Mouse (Mus musculus) liver, embryonic 12.5 days (tissue): ENCODE results near the gene Olfr24. TPM values are rescaled to one million over a fixed set of nuclear protein-coding genes. Genes with fewer than 3 reads are reported as not detected.
"Not testable (repeated sequence)": the region's sequence is repeated elsewhere in the genome, so short reads cannot be mapped to it uniquely, and the experiment has no call there.

Experiments
- ATAC-seq: fragments of 200-750 bp; cut with Nextera tagmentation; 2 replicates; pipeline ENCODE4 v1.8.0; 2017; ENCODE audit warnings: moderate number of reproducible peaks, mild to moderate bottlenecking, moderate library complexity
- H3K27ac ChIP-seq: fragments of 300-500 bp; sonication (generic); 2 replicates; pipeline ENCODE4 v1.5.1; 2016; ENCODE audit warnings: mild to moderate bottlenecking
- H3K27me3 ChIP-seq: fragments of 300-500 bp; sonication (generic); replicated peaks from 2 replicates; pipeline ENCODE4 v1.6.1; 2016; ENCODE audit warnings: mild to moderate bottlenecking, moderate library complexity
- H3K36me3 ChIP-seq: fragments of 300-500 bp; sonication (generic); 2 replicates; pipeline ENCODE4 v1.6.1; 2016; ENCODE audit warnings: mild to moderate bottlenecking, moderate library complexity
- H3K4me1 ChIP-seq: fragments of 300-500 bp; sonication (generic); 2 replicates; pipeline ENCODE4 v1.6.1; 2016
- H3K4me2 ChIP-seq: fragments of 300-500 bp; sonication (generic); 2 replicates; pipeline ENCODE4 v1.6.1; 2016; ENCODE audit warnings: mild to moderate bottlenecking, moderate library complexity
- H3K4me3 ChIP-seq: fragments of 300-500 bp; sonication (generic); 2 replicates; pipeline ENCODE4 v1.5.1; 2016; ENCODE audit warnings: mild to moderate bottlenecking, moderate library complexity
- H3K9ac ChIP-seq: fragments of 300-500 bp; sonication (generic); 2 replicates; pipeline ENCODE4 v1.6.1; 2016; ENCODE audit warnings: mild to moderate bottlenecking, moderate library complexity
- H3K9me3 ChIP-seq: fragments of 300-500 bp; sonication (generic); replicated peaks from 2 replicates; pipeline ENCODE4 v1.6.1; 2016; ENCODE audit warnings: mild to moderate bottlenecking, moderate library complexity
- WGBS: fragments of 180-500 bp; shearing (Covaris S2); methylation state at CpG from one replicate; pipeline ENCODE4 v1.1.7; 2016; ENCODE audit not compliant: insufficient replicate concordance; 5-methylcytosine and 5-hydroxymethylcytosine counted together
- polyA plus RNA-seq: library from polyadenylated mRNA; unstranded; fragments of >200 nt; fragmentation: Nextera tagmentation; extraction: Ambion mirVana; gene quantifications from 2 replicates; pipeline ENCODE4 v1.2.1, GENCODE M21; 2016

Olfr24 gene
- not detected in 2 replicates for polyA plus RNA-seq

DNA sequence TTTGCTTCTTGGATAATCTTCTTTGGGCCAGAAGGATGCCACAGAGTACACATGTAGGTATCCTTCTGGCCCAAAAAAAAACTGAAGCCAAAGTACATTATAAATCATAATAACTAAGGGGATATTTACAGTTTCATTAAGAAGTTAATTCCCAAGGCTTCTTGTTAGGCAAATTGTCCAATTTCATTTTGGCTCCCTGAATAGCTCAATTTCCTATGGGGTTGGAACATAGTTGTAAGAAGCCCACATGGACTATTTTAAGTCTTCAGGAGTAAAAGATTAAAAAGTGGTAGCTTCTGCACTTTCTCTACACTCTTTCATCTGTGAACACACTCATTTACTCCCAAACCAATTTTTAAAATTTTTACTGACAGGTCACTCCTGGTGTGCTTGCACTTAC is at the start of gene Olfr24:
Gene Olfr24, minus strand, starts transcription at position 101 of the 400 bp plus-strand sequence.
- H3K9me3 ChIP-seq: no peaks in the 10 kb centered on the region; the same call in 1 of the 2 replicates
- H3K4me3 ChIP-seq: no peak within 1 kb of the TSS
- H3K9ac ChIP-seq: no peak within 1 kb of the TSS
- H3K4me2 ChIP-seq: no peak within 1 kb of the TSS
- no peaks in the 10 kb centered on the region for H3K27me3 ChIP-seq
- no peak for ATAC-seq
- no peaks in the 10 kb centered on the region for H3K4me1 ChIP-seq
- H3K36me3 ChIP-seq: no peaks in the 10 kb centered on the region
- H3K27ac ChIP-seq: no peak within 1 kb of the TSS

- no peaks in the 10 kb centered on the region for H3K9me3 ChIP-seq
- no peaks in the 10 kb centered on the region for H3K36me3 ChIP-seq
- H3K27ac ChIP-seq: no peak overlapping the region
- H3K27me3 ChIP-seq: no peaks in the 10 kb centered on the region
- WGBS: 49% methylated on average over 7 of the region's 7 CpGs
- H3K9ac ChIP-seq: no peak overlapping the region
- no peak overlapping the region for H3K4me3 ChIP-seq
- H3K4me2 ChIP-seq: no peak overlapping the region
- ATAC-seq: no peak
- H3K4me1 ChIP-seq: no peaks in the 10 kb centered on the region
Measured at GRCm38 (mm10) chr9:18785316-18785715, 21.5 kb upstream of the Olfr24 start.

DNA sequence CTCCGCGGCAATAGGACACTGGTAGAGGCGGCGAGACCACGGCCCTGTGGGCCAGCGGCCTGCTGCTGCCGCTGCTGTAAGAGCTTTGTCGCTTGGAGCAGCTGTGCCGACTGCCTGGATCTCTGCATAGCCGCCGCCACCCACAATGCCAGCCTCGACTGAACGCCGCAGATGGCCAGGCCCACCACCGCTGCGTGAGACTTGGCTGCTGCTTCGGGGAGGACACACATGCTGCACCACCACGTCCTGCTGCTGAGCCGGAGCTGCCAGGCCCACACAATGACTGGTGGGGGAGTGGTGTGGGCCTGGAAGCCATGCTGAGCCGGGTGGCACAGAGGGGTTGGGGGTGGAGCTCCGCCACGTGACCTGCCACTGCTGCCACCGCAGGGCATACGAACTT is 15.7 kb upstream of the Olfr24 start:
- Histone ChIP-seq H3K27me3 (no peaks in the 10 kb centered on the region), H3K27ac (no peak overlapping the region), H3K4me3 (no peak overlapping the region), H3K9me3 (no peaks in the 10 kb centered on the region; the same call in 1 of the 2 replicates), H3K4me1 (no peaks in the 10 kb centered on the region), H3K9ac (no peak overlapping the region), H3K36me3 (no peaks in the 10 kb centered on the region), H3K4me2 (no peak overlapping the region)
- whole genome bisulfite sequencing: 56% methylated on average over 24 of the region's 24 CpGs
- no peak for ATAC-seq

GRCm38 (mm10) chr9:18778981-18779380 is 15.2 kb upstream of the Olfr24 start:
- H3K9me3 ChIP-seq: no peaks in the 10 kb centered on the region; the same call in 1 of the 2 replicates
- H3K27ac ChIP-seq: no peak overlapping the region
- H3K36me3 ChIP-seq: no peaks in the 10 kb centered on the region
- H3K4me3 ChIP-seq: no peak overlapping the region
- H3K9ac ChIP-seq: no peak overlapping the region
- no peaks in the 10 kb centered on the region for H3K4me1 ChIP-seq
- no peak for ATAC-seq
- no peaks in the 10 kb centered on the region for H3K27me3 ChIP-seq
- WGBS: 50% methylated on average over 1 of the region's 1 CpGs
- H3K4me2 ChIP-seq: no peak overlapping the region

DNA sequence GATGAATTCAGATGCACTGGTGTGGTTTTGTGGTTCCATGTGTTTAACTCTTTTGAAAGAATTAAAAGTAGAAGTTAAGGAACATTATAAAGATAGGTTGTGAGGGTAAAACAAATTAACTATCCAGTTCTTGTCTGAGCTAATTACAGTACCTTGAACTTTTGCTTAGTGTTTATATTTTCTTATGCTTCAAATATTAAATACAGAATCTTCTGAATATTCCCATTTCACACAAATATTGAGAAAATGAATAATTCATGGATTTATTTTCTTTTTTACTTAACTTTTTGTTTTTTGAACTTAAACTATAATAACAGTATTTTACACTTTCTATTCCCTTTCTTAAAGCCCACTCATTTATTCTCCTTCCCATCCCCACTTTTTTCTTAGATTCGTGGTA is 8.2 kb downstream of the Olfr24 start:
- H3K9me3 ChIP-seq: no peaks in the 10 kb centered on the region
- no peak overlapping the region for H3K4me3 ChIP-seq
- 24% methylated on average over 1 of the region's 1 CpGs for WGBS
- no peak overlapping the region for H3K9ac ChIP-seq
- H3K4me2 ChIP-seq: no peak overlapping the region
- no peak overlapping the region for H3K27ac ChIP-seq
- no peak for ATAC-seq
- H3K27me3 ChIP-seq: no peaks in the 10 kb centered on the region
- no peaks in the 10 kb centered on the region for H3K36me3 ChIP-seq
- no peaks in the 10 kb centered on the region for H3K4me1 ChIP-seq

DNA sequence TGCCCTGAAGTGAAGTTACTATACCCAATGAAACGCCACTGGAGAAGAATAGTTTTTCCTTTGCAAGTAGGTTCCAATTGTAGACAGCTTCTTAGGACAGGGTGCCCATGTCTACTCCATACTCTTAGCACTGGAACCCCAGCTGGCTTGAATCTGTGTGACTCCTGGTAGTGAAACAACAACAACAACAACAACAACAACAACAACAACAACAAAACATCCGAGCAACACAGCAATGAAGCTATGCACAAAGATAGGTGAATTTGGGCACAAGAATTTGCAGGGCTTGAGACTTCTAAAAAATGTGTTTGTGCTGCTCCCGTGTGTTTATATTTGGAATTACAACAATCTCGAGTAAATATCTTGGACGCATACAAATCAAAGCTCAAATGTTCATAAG is 19.2 kb downstream of the Olfr24 start:
- Histone ChIP-seq H3K27ac (no peak overlapping the region), H3K9ac (no peak overlapping the region), H3K4me1 (no peaks in the 10 kb centered on the region), H3K9me3 (no peaks in the 10 kb centered on the region), H3K27me3 (no peaks in the 10 kb centered on the region), H3K4me2 (no peak overlapping the region), H3K36me3 (no peaks in the 10 kb centered on the region), H3K4me3 (no peak overlapping the region)
- no peak for ATAC-seq
- 20% methylated on average over 5 of the region's 5 CpGs for WGBS

DNA sequence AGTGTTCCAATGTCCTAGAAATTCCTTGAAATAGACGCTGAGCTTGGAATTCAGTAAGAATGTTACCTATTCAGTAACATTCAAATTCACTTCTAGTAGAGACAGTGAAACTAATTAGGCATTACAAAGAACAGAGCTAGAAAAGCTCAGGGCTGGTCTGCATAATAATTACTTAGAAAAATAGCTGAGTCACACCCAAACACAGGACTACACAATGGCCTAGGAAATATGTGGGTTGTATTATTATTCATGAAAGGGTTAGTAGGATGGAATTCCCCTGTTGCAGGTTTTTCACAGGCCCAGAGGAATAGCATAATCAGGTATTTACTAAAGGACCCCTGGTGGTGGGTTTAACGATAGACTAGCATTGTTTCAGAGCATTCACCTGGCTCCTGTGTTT is 29.6 kb downstream of the Olfr24 start:
- H3K27me3 ChIP-seq, H3K9me3 ChIP-seq, H3K4me3 ChIP-seq, H3K4me2 ChIP-seq, H3K9ac ChIP-seq, H3K27ac ChIP-seq, H3K36me3 ChIP-seq, ATAC-seq, H3K4me1 ChIP-seq: not testable (repeated sequence)
- WGBS: 64% methylated on average over 2 of the region's 2 CpGs

- no peaks in the 10 kb centered on the region for H3K4me1 ChIP-seq
- no peak overlapping the region for H3K9ac ChIP-seq
- WGBS: 53% methylated on average over 4 of the region's 4 CpGs
- no peak for ATAC-seq
- H3K9me3 ChIP-seq: no peaks in the 10 kb centered on the region
- no peak overlapping the region for H3K4me3 ChIP-seq
- no peak overlapping the region for H3K4me2 ChIP-seq
- H3K27ac ChIP-seq: no peak overlapping the region
- no peaks in the 10 kb centered on the region for H3K27me3 ChIP-seq
- H3K36me3 ChIP-seq: no peaks in the 10 kb centered on the region
Measured at GRCm38 (mm10) chr9:18722712-18723099, 41.1 kb downstream of the Olfr24 start.

GRCm38 (mm10) chr9:18721931-18722711 is 41.7 kb downstream of the Olfr24 start:
- Histone ChIP-seq H3K4me3 (no peak overlapping the region), H3K4me2 (no peak overlapping the region), H3K4me1 (no peaks in the 10 kb centered on the region), H3K27me3 (no peaks in the 10 kb centered on the region), H3K9ac (no peak overlapping the region), H3K27ac (no peak overlapping the region), H3K9me3 (no peaks in the 10 kb centered on the region), H3K36me3 (no peaks in the 10 kb centered on the region)
- ATAC-seq: no peak
- whole genome bisulfite sequencing: 37% methylated on average over 6 of the region's 6 CpGs

DNA sequence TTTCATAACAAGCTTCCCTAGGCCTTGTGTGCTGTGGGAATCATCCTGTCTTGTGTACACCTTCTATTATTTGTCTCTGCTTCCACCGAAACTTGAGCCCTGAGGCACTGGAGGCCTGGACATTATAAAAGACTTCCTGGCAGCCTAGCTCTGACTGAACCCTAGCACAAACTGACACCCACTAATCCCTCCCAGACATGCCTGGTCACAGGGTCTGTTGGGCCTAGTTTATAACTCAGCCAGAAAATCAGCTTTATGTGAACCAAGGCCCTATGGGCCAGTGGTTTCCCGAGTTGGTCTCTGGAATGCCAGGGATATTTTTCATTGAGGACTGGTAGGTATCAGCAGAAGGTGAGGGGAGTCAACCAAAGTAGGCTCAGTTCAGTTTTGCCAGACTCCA is 42.8 kb downstream of the Olfr24 start:
- 41% methylated on average over 2 of the region's 2 CpGs for WGBS
- ATAC-seq: no peak
- no peak overlapping the region for H3K9ac ChIP-seq
- H3K36me3 ChIP-seq: no peaks in the 10 kb centered on the region
- no peaks in the 10 kb centered on the region for H3K27me3 ChIP-seq
- H3K4me2 ChIP-seq: no peak overlapping the region
- no peaks in the 10 kb centered on the region for H3K4me1 ChIP-seq
- no peak overlapping the region for H3K4me3 ChIP-seq
- H3K9me3 ChIP-seq: no peaks in the 10 kb centered on the region
- no peak overlapping the region for H3K27ac ChIP-seq

- Histone ChIP-seq H3K4me3 (no peak overlapping the region), H3K36me3 (no peaks in the 10 kb centered on the region), H3K9ac (no peak overlapping the region), H3K27me3 (no peaks in the 10 kb centered on the region), H3K4me1 (no peaks in the 10 kb centered on the region), H3K27ac (no peak overlapping the region), H3K4me2 (no peak overlapping the region), H3K9me3 (no peaks in the 10 kb centered on the region)
- no peak for ATAC-seq
Measured at GRCm38 (mm10) chr9:18705628-18706027, 58.2 kb downstream of the Olfr24 start.
